Mouse (Mus musculus): ENCODE data around the gene Gpc5.

- TF ChIP-seq POLR2A (IDR thresholded peaks at IDR 0.05; ENCODE audit: insufficient read depth, low read depth, low read length): no peak
- TF ChIP-seq CTCF (IDR thresholded peaks at IDR 0.05; ENCODE audit: insufficient read depth, low read depth, low read length): no peak
Measured at GRCm38 (mm10) chr14:115993520-115994106, 901.6 kb downstream of the Gpc5 start.

Data from olfactory bulb, adult 2 months (tissue).